In genomic region chr17:73302104-73302503, GRCm38 (mm10) we compare ENCODE assay signal across 8 mouse cellular contexts.
A peak's percentile ranks its signal among the peaks of the same experiment; 100 is the strongest.
DNase-seq lines count a peak whose midpoint lies in the region; ATAC-seq and TF ChIP-seq lines count a peak whose summit lies in the region.

No protein-coding gene starts in this region.

- intact Hi-C loops in heart, postnatal 10 days (cut with DNase I), result no loop called here

- TF ChIP-seq CTCF in E14TG2a.4 (conservative IDR thresholded peaks at IDR 0.05; ENCODE audit: low read length), result peak; percentile 65
- TF ChIP-seq CTCF in stomach, postnatal 0 days (IDR thresholded peaks at IDR 0.05; ENCODE audit: low read depth), result peak; percentile 98

- WGBS in forebrain, embryonic 12.5 days, result 6% methylated on average over 10 of the region's 10 CpGs
- 7% methylated on average over 10 of the region's 10 CpGs for WGBS in liver, embryonic 15.5 days (ENCODE audit: insufficient replicate concordance)
- 6% methylated on average over 10 of the region's 10 CpGs for WGBS in neural tube, embryonic 12.5 days
- 6% methylated on average over 10 of the region's 10 CpGs for WGBS in stomach, postnatal 0 days

- H3K9me3 ChIP-seq in E14TG2a.4 (ENCODE audit: low read length), result no peaks in the 10 kb centered on the region
- H3K9me3 ChIP-seq in forebrain, embryonic 12.5 days, result no peaks in the 10 kb centered on the region
- no peaks in the 10 kb centered on the region for H3K9me3 ChIP-seq in liver, embryonic 15.5 days (replicated peaks)
- no peaks in the 10 kb centered on the region for H3K9me3 ChIP-seq in neural tube, embryonic 12.5 days
- no peaks in the 10 kb centered on the region for H3K9me3 ChIP-seq in stomach, postnatal 0 days (ENCODE audit: control insufficient read depth, low read length)

- H3K36me3 ChIP-seq in E14TG2a.4 (ENCODE audit: insufficient read depth, low read length), result no peaks in the 10 kb centered on the region
- no peaks in the 10 kb centered on the region for H3K36me3 ChIP-seq in forebrain, embryonic 12.5 days (replicated peaks)
- no peaks in the 10 kb centered on the region for H3K36me3 ChIP-seq in liver, embryonic 15.5 days (replicated peaks)
- no peaks in the 10 kb centered on the region for H3K36me3 ChIP-seq in neural tube, embryonic 12.5 days
- no peaks in the 10 kb centered on the region for H3K36me3 ChIP-seq in stomach, postnatal 0 days (ENCODE audit: control insufficient read depth, insufficient read depth, low read length)

- ATAC-seq in forebrain, embryonic 12.5 days (ENCODE audit: low FRiP score), result peak; percentile 78
- peak; percentile 42; the same call in 1 of the 2 replicates for ATAC-seq in liver, embryonic 15.5 days (ENCODE audit: insufficient read depth)
- peak; percentile 61 for ATAC-seq in neural tube, embryonic 12.5 days (ENCODE audit: low FRiP score, low read depth)
- peak; percentile 69 for ATAC-seq in stomach, postnatal 0 days (ENCODE audit: low FRiP score, low TSS enrichment)

- H3K27me3 ChIP-seq in E14TG2a.4 (ENCODE audit: insufficient read depth, low read length), result peaks cover 27% of the 10 kb centered on the region
- peaks cover 26% of the 10 kb centered on the region for H3K27me3 ChIP-seq in forebrain, embryonic 12.5 days
- peaks cover 28% of the 10 kb centered on the region for H3K27me3 ChIP-seq in liver, embryonic 15.5 days
- no peaks in the 10 kb centered on the region for H3K27me3 ChIP-seq in neural tube, embryonic 12.5 days (replicated peaks)
- H3K27me3 ChIP-seq in stomach, postnatal 0 days (ENCODE audit: control insufficient read depth, insufficient read depth, low read length), result no peaks in the 10 kb centered on the region

- DNase-seq in c-Kit-positive CD71-negative TER-119-negative erythroid progenitor cells, embryonic 14.5 days (ENCODE audit: low read depth), result peak; percentile 62
- DNase-seq in heart, postnatal 10 days, result peak; percentile 84 to 88
- peak; percentile 74 to 87 for DNase-seq in kidney, postnatal 36 days
- peak; percentile 86 for DNase-seq in stomach, postnatal 0 days (ENCODE audit: low spot score)

- H3K4me3 ChIP-seq in E14TG2a.4 (replicated peaks; ENCODE audit: low read length), result no peak overlapping the region
- no peak overlapping the region for H3K4me3 ChIP-seq in forebrain, embryonic 12.5 days (replicated peaks)
- no peak overlapping the region for H3K4me3 ChIP-seq in liver, embryonic 15.5 days (replicated peaks)
- H3K4me3 ChIP-seq in neural tube, embryonic 12.5 days, result no peak overlapping the region
- no peak overlapping the region for H3K4me3 ChIP-seq in stomach, postnatal 0 days (ENCODE audit: low read depth, low read length)

- no peak overlapping the region for H3K9ac ChIP-seq in forebrain, embryonic 12.5 days
- H3K9ac ChIP-seq in liver, embryonic 15.5 days, result no peak overlapping the region
- no peak overlapping the region for H3K9ac ChIP-seq in neural tube, embryonic 12.5 days
- no peak overlapping the region for H3K9ac ChIP-seq in stomach, postnatal 0 days (ENCODE audit: low read length)

- H3K4me1 ChIP-seq in E14TG2a.4 (replicated peaks; ENCODE audit: low read depth, low read length), result peaks cover 8% of the 10 kb centered on the region; the same call in 1 of the 2 replicates
- peaks cover 3% of the 10 kb centered on the region; the same call in 1 of the 2 replicates for H3K4me1 ChIP-seq in forebrain, embryonic 12.5 days
- 0 out of 2 replicates have a peak, but pooled peaks cover 3% of the 10 kb centered on the region for H3K4me1 ChIP-seq in liver, embryonic 15.5 days (replicated peaks)
- H3K4me1 ChIP-seq in neural tube, embryonic 12.5 days, result no peaks in the 10 kb centered on the region
- H3K4me1 ChIP-seq in stomach, postnatal 0 days (replicated peaks; ENCODE audit: control insufficient read depth, insufficient read depth), result no peaks in the 10 kb centered on the region

- no peak for TF ChIP-seq EP300 in stomach, postnatal 0 days (optimal IDR thresholded peaks at IDR 0.05)

- H3K27ac ChIP-seq in forebrain, embryonic 12.5 days, result no peak overlapping the region
- H3K27ac ChIP-seq in liver, embryonic 15.5 days (replicated peaks), result no peak overlapping the region
- H3K27ac ChIP-seq in neural tube, embryonic 12.5 days, result no peak overlapping the region
- no peak overlapping the region for H3K27ac ChIP-seq in stomach, postnatal 0 days (replicated peaks)

- H3K4me2 ChIP-seq in forebrain, embryonic 12.5 days, result 0 out of 2 replicates have a peak overlapping the region, but pooled peaks have one; percentile 13
- H3K4me2 ChIP-seq in liver, embryonic 15.5 days, result no peak overlapping the region
- peak overlapping the region; percentile 24; the same call in 1 of the 2 replicates for H3K4me2 ChIP-seq in neural tube, embryonic 12.5 days (replicated peaks)
- no peak overlapping the region for H3K4me2 ChIP-seq in stomach, postnatal 0 days (replicated peaks; ENCODE audit: low read depth)

Comparison
In these comparisons a context has a peak if more than half of its experiments do, and no peak if none do; other contexts are left out.
1. H3K4me2 ChIP-seq: peak in forebrain, embryonic 12.5 days (single experiment) and neural tube, embryonic 12.5 days (single experiment); none in liver, embryonic 15.5 days (single experiment) and stomach, postnatal 0 days (single experiment).
2. Peak in every context shown above with its lines, with median percentiles within 50 percentile points of each other: DNase-seq and ATAC-seq.